Mouse (Mus musculus): ENCODE data around the gene Coro1c. TPM values are rescaled to one million over a fixed set of nuclear protein-coding genes. Genes with fewer than 3 reads are reported as not detected.
A peak's percentile ranks its signal among the peaks of the same experiment; 100 is the strongest.

Gene Coro1c
- total and polyA plus RNA-seq, 3 experiments = 77.3 to 158 (median 103) TPM

DNA sequence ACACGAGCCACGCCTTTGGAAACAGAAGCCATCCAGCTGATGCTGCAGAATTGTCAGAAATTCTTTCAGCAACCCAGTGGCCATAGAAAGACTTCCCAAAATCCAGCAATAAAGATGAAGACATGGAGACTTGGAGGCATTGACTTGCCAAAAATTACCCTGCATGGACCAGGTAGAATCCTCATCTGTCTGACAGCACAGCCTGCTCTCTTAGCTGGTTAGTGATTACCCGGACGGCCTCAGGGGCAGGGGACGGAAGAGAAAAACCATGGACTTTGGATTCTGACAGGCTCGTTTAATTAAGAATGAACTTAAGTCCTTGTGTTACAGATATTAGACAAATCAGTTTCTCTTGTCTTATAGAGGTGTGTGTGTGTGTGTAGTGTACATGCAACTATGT is 2.1 kb upstream of the Coro1c start:
- peak overlapping the region; percentile 35 to 49; a peak in 3 of 4 replicates for H3K4me3 ChIP-seq (ENCODE audit: control insufficient read depth in 1 of 2, insufficient read depth in 1 of 2, low read depth in 2 of 2, low read length in 2 of 2)
- peaks cover 0 to 23% of the 10 kb centered on the region in 2 experiments; a peak in 2 of 4 replicates for H3K36me3 ChIP-seq (ENCODE audit: control insufficient read depth in 1 of 2, insufficient read depth in 2 of 2, low read length in 2 of 2)
- H3K9ac ChIP-seq (ENCODE audit: control insufficient read depth, low read depth, low read length, poor library complexity, severe bottlenecking) = peak overlapping the region; percentile 34; the same call in 1 of the 2 replicates
- no peak for DNase-seq (ENCODE audit: low read depth, low spot score)
- H3K4me1 ChIP-seq (ENCODE audit: control insufficient read depth in 1 of 2, insufficient read depth in 2 of 2, low read length in 2 of 2) = peaks cover 8 to 30% of the 10 kb centered on the region in 2 experiments
- peak overlapping the region; percentile 32; the same call in 1 of the 2 replicates for H3K27ac ChIP-seq (ENCODE audit: control insufficient read depth, low read depth, low read length)
- no peaks in the 10 kb centered on the region for H3K9me3 ChIP-seq (replicated peaks; ENCODE audit: insufficient read depth, low read length)
- no peaks in the 10 kb centered on the region for H3K27me3 ChIP-seq (ENCODE audit: control insufficient read depth in 1 of 2, insufficient read depth in 2 of 2, low read length in 2 of 2)
- H3K79me2 ChIP-seq (ENCODE audit: control insufficient read depth, insufficient read depth, low read length, poor library complexity) = peaks cover 26% of the 10 kb centered on the region
- TF ChIP-seq GATA1 (IDR thresholded peaks at IDR 0.05; ENCODE audit: low read depth, low read length) (no peak), EP300 (IDR thresholded peaks at IDR 0.05; ENCODE audit: low read depth in 1 of 2, low read length in 2 of 2) (no peak), E2F4 (IDR thresholded peaks at IDR 0.05; ENCODE audit: borderline replicate concordance, low read depth, low read length) (no peak), TCF12 (IDR thresholded peaks at IDR 0.05; ENCODE audit: low read depth, low read length) (no peak), SMC3 (IDR thresholded peaks at IDR 0.05; ENCODE audit: low read depth, low read length) (no peak), CHD1 (IDR thresholded peaks at IDR 0.05; ENCODE audit: low read depth, low read length) (no peak), ETS1 (IDR thresholded peaks at IDR 0.05; ENCODE audit: low read depth, low read length) (no peak), MAX (IDR thresholded peaks at IDR 0.05; ENCODE audit: low read length) (no peak), ZC3H11A (IDR thresholded peaks at IDR 0.05; ENCODE audit: low read depth, low read length) (no peak), ZKSCAN1 (IDR thresholded peaks at IDR 0.05; ENCODE audit: low read depth, low read length) (no peak), MEF2A (IDR thresholded peaks at IDR 0.05; ENCODE audit: extremely low read depth, insufficient replicate concordance, low read depth, low read length, poor library complexity, severe bottlenecking) (no peak), SIN3A (IDR thresholded peaks at IDR 0.05; ENCODE audit: low read length) (no peak), MAFK (IDR thresholded peaks at IDR 0.05; ENCODE audit: borderline replicate concordance, low read depth, low read length) (no peak), ELF1 (IDR thresholded peaks at IDR 0.05; ENCODE audit: low read depth, low read length) (no peak), RAD21 (IDR thresholded peaks at IDR 0.05; ENCODE audit: low read depth, low read length) (no peak), ZMIZ1 (IDR thresholded peaks at IDR 0.05; ENCODE audit: low read depth, low read length) (no peak), HCFC1 (IDR thresholded peaks at IDR 0.05; ENCODE audit: low read depth, low read length) (no peak)

GRCm38 (mm10) chr5:113910065-113910701 is 1.6 kb upstream of the Coro1c start:
- H3K4me3 ChIP-seq (ENCODE audit: control insufficient read depth in 1 of 2, insufficient read depth in 1 of 2, low read depth in 2 of 2, low read length in 2 of 2) = peak overlapping the region; percentile 35 to 50
- H3K79me2 ChIP-seq (ENCODE audit: control insufficient read depth, insufficient read depth, low read length, poor library complexity) = peaks cover 31% of the 10 kb centered on the region
- DNase-seq (ENCODE audit: low read depth, low spot score) = peak; percentile 87
- H3K27ac ChIP-seq (ENCODE audit: control insufficient read depth, low read depth, low read length) = peak overlapping the region; percentile 49
- H3K9me3 ChIP-seq (replicated peaks; ENCODE audit: insufficient read depth, low read length) = no peaks in the 10 kb centered on the region
- peak overlapping the region; percentile 34; the same call in 1 of the 2 replicates for H3K9ac ChIP-seq (ENCODE audit: control insufficient read depth, low read depth, low read length, poor library complexity, severe bottlenecking)
- peaks cover 0 to 28% of the 10 kb centered on the region in 2 experiments; a peak in 2 of 4 replicates for H3K36me3 ChIP-seq (ENCODE audit: control insufficient read depth in 1 of 2, insufficient read depth in 2 of 2, low read length in 2 of 2)
- no peaks in the 10 kb centered on the region for H3K27me3 ChIP-seq (ENCODE audit: control insufficient read depth in 1 of 2, insufficient read depth in 2 of 2, low read length in 2 of 2)
- H3K4me1 ChIP-seq (ENCODE audit: control insufficient read depth in 1 of 2, insufficient read depth in 2 of 2, low read length in 2 of 2) = peaks cover 8 to 35% of the 10 kb centered on the region in 2 experiments
- TF ChIP-seq MEF2A (IDR thresholded peaks at IDR 0.05; ENCODE audit: extremely low read depth, insufficient replicate concordance, low read depth, low read length, poor library complexity, severe bottlenecking) = no peak
- no peak for TF ChIP-seq USF1 (IDR thresholded peaks at IDR 0.05; ENCODE audit: low read depth, low read length)
- peak; percentile 40 for TF ChIP-seq MXI1 (IDR thresholded peaks at IDR 0.05; ENCODE audit: low read depth, low read length)
- no peak for TF ChIP-seq BHLHE40 (IDR thresholded peaks at IDR 0.05; ENCODE audit: borderline replicate concordance, low read depth, low read length)
- no peak for TF ChIP-seq NELFE (IDR thresholded peaks at IDR 0.05; ENCODE audit: low read depth, low read length)
- no peak for TF ChIP-seq CHD2 (IDR thresholded peaks at IDR 0.05; ENCODE audit: low read length)
- TF ChIP-seq CTCF (IDR thresholded peaks at IDR 0.05 in 2 of 3, conservative IDR thresholded peaks at IDR 0.05 in 1 of 3; ENCODE audit: control insufficient read depth in 1 of 3, insufficient read depth in 1 of 3, low read depth in 2 of 3, low read length in 3 of 3, poor library complexity in 1 of 3, severe bottlenecking in 1 of 3) = no peak
- TF ChIP-seq MAX (IDR thresholded peaks at IDR 0.05; ENCODE audit: low read length) = no peak
- TF ChIP-seq ELF1 (IDR thresholded peaks at IDR 0.05; ENCODE audit: low read depth, low read length) = peak; percentile 88
- TF ChIP-seq MYB (IDR thresholded peaks at IDR 0.05; ENCODE audit: low read depth, low read length) = no peak
- TF ChIP-seq POLR2A (IDR thresholded peaks at IDR 0.05; ENCODE audit: control insufficient read depth in 1 of 2, insufficient read depth in 1 of 2, low read depth in 1 of 2, low read length in 2 of 2, poor library complexity in 1 of 2) = no peak
- TF ChIP-seq ETS1 (IDR thresholded peaks at IDR 0.05; ENCODE audit: low read depth, low read length) = peak; percentile 59
- peak; percentile 80; the same call in 1 of the 2 replicates for TF ChIP-seq MAZ (IDR thresholded peaks at IDR 0.05; ENCODE audit: low read depth, low read length)
- no peak for TF ChIP-seq MYC (IDR thresholded peaks at IDR 0.05; ENCODE audit: low read depth, low read length)
- TF ChIP-seq ZMIZ1 (IDR thresholded peaks at IDR 0.05; ENCODE audit: low read depth, low read length) = no peak
- TF ChIP-seq EP300 (IDR thresholded peaks at IDR 0.05; ENCODE audit: low read depth in 1 of 2, low read length in 2 of 2) = peak; percentile 50 to 68; a peak in 3 of 4 replicates
- TF ChIP-seq GATA1 (IDR thresholded peaks at IDR 0.05; ENCODE audit: low read depth, low read length) = peak; percentile 61
- no peak for TF ChIP-seq TCF12 (IDR thresholded peaks at IDR 0.05; ENCODE audit: low read depth, low read length)
- TF ChIP-seq SMC3 (IDR thresholded peaks at IDR 0.05; ENCODE audit: low read depth, low read length) = no peak
- TF ChIP-seq TAL1 (IDR thresholded peaks at IDR 0.05; ENCODE audit: low read length) = no peak
- no peak for TF ChIP-seq ZC3H11A (IDR thresholded peaks at IDR 0.05; ENCODE audit: low read depth, low read length)
- TF ChIP-seq GABPA (IDR thresholded peaks at IDR 0.05; ENCODE audit: low read depth, low read length) = no peak

Data from MEL (cell line).